Mouse (Mus musculus) left cerebral cortex, postnatal 25 days (tissue): ENCODE measurements around the gene Taok3. TPM values are rescaled to one million over a fixed set of nuclear protein-coding genes. Genes with fewer than 3 reads are reported as not detected.

ENCODE experiments used
- DNase-seq, 2 experiments: peaks; one replicate each; pipeline ENCODE4 v3.0.0; 2022; ENCODE audit warnings: low spot score in 2 of 2, mixed read lengths in 1 of 2
- intact Hi-C: fragments of 180-260 bp; cut with DNase I; formaldehyde crosslinking; loops from one replicate; pipeline ENCODE4 v1.15.1; 2025
- total RNA-seq, 2 experiments: library from RNA; stranded (reverse); gene quantifications; 2 replicates each; pipeline ENCODE4 v1.2.3; 2021

Taok3 gene
- 10 to 100 TPM; 55.2 to 59.8 TPM for total RNA-seq

GRCm38 (mm10) chr5:117119777-117120488, at the start of gene Taok3:
Gene Taok3, plus strand, starts transcription at chr5:117120129.
- intact Hi-C loops, result loop anchor here (5.0 to 10.0 kb wide), 4 partner anchors 62 to 375 kb away; partner anchors contain the start of gene Pebp1
- DNase-seq, result peak; percentile 97 to 99

- intact Hi-C loops, result no loop called here
- peak in 1 of 2 experiments; percentile 16 for DNase-seq
These were observed 32.2 kb upstream of the Taok3 start for GRCm38 (mm10) chr5:117087718-117088117.

GRCm38 (mm10) chr5:117089147-117089546, 30.8 kb upstream of the Taok3 start:
- DNase-seq, result no peak
- intact Hi-C loops, result no loop called here

GRCm38 (mm10) chr5:117089786-117090185, 30.1 kb upstream of the Taok3 start:
- intact Hi-C loops, result no loop called here
- no peak for DNase-seq

- peak; percentile 52 to 65 for DNase-seq
- intact Hi-C loops, result no loop called here
These were observed 25.5 kb upstream of the Taok3 start for GRCm38 (mm10) chr5:117094431-117094830.

- peak; percentile 58 to 71 for DNase-seq
- intact Hi-C loops, result loop anchor here (5.0 kb wide), 2 partner anchors 974 to 1064 kb away; no protein-coding TSS in a partner anchor
These were observed 23.2 kb upstream of the Taok3 start for GRCm38 (mm10) chr5:117096716-117097115.

GRCm38 (mm10) chr5:117099008-117099407, 20.9 kb upstream of the Taok3 start:
- no peak for DNase-seq
- intact Hi-C loops, result loop anchor here (5.0 kb wide), 2 partner anchors 977 to 1067 kb away; no protein-coding TSS in a partner anchor

- intact Hi-C loops, result loop anchor here (5.0 kb wide), 2 partner anchors 977 to 1067 kb away; no protein-coding TSS in a partner anchor
- no peak for DNase-seq
These were observed 20.2 kb upstream of the Taok3 start for GRCm38 (mm10) chr5:117099742-117100141.

GRCm38 (mm10) chr5:117103194-117103929, 16.6 kb upstream of the Taok3 start:
- DNase-seq, result no peak
- intact Hi-C loops, result no loop called here

GRCm38 (mm10) chr5:117104329-117104728, 15.6 kb upstream of the Taok3 start:
- intact Hi-C loops, result no loop called here
- no peak for DNase-seq

GRCm38 (mm10) chr5:117105761-117106160, 14.2 kb upstream of the Taok3 start:
- intact Hi-C loops, result no loop called here
- no peak for DNase-seq

GRCm38 (mm10) chr5:117108292-117108691, 11.6 kb upstream of the Taok3 start:
- no peak for DNase-seq
- intact Hi-C loops, result no loop called here

- intact Hi-C loops, result no loop called here
- DNase-seq, result no peak
These were observed 11.2 kb upstream of the Taok3 start for GRCm38 (mm10) chr5:117108731-117109130.

GRCm38 (mm10) chr5:117109522-117109921, 10.4 kb upstream of the Taok3 start:
- DNase-seq, result no peak
- intact Hi-C loops, result no loop called here

- intact Hi-C loops, result loop anchor here (10.0 kb wide), 1 partner anchor 384 kb away; no protein-coding TSS in a partner anchor
- no peak for DNase-seq
These were observed 8.7 kb upstream of the Taok3 start for GRCm38 (mm10) chr5:117111064-117111773.

- intact Hi-C loops, result loop anchor here (10.0 kb wide), 1 partner anchor 383 kb away; no protein-coding TSS in a partner anchor
- no peak for DNase-seq
These were observed 8.2 kb upstream of the Taok3 start for GRCm38 (mm10) chr5:117111774-117112112.

- no peak for DNase-seq
- intact Hi-C loops, result loop anchor here (10.0 kb wide), 1 partner anchor 381 kb away; no protein-coding TSS in a partner anchor
These were observed 6.6 kb upstream of the Taok3 start for GRCm38 (mm10) chr5:117113330-117113729.

GRCm38 (mm10) chr5:117114581-117115192, 5.2 kb upstream of the Taok3 start:
- DNase-seq, result no peak
- intact Hi-C loops, result loop anchor here (5.0 to 10.0 kb wide), 3 partner anchors 173 to 380 kb away; partner anchors contain the start of gene Pebp1

GRCm38 (mm10) chr5:117115193-117115767, 4.6 kb upstream of the Taok3 start:
- DNase-seq, result peak in 1 of 2 experiments; percentile 15
- intact Hi-C loops, result loop anchor here (5.0 to 10.0 kb wide), 3 partner anchors 172 to 380 kb away; partner anchors contain the start of gene Pebp1
